Mouse (Mus musculus) induced T-regulatory cell, adult 2 months (primary cell): ENCODE measurements around the gene Rragb.
A peak's percentile ranks its signal among the peaks of the same experiment; 100 is the strongest.

Experiments
- DNase-seq: peaks from one replicate; pipeline ENCODE4 v3.0.0-alpha.2; 2012; ENCODE audit warnings: low read depth

Gene Rragb

GRCm38 (mm10) chrX:153139734-153140515, at the start of gene Rragb:
TSS of gene Rragb (plus strand) at chrX:153139981.
- peak; percentile 81 for DNase-seq

DNA sequence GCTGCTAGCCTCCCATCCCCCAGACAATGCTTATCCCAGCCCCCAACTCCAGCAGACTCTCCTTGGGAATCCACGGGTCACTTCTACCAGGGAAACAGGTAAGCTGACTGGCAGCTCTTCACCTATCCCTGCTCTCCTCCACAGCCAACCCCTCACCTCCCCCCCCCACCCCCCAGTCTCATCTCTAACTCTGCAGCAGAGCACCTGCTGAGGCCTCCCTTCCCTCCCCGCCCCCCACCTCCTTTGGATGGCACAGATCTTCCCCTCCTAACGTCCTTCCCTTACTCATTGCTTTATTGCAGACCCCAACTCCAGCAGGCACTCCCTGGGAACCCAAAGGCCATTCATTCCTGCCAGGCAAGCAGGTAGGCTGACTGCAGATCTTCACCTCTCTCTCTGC, 21.3 kb upstream of the Rragb start, which contains the start of gene Foxr2:
Gene Foxr2 (plus strand): TSS at position 301 of the 400 bp plus-strand sequence.
- no peak for DNase-seq

DNA sequence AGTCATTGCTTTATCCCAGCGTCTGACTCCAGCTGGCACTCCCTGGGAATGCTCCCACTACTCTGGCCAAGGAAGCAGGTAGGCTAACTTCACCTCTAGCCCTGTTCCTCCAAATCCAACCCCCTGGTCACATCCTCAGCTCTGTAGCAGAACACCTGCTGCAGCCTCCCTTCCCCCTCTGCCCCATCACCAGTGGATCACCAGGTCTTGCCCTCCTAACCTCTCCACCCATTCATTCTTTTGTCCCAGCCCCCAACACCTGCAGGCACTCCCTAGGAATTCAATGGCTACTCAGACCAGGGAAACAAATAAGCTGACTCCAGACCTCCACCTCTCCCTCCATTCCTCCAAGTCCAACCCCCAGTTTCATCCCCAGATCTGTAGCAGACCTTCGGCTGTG, 20.8 kb upstream of the Rragb start:
- DNase-seq: no peak

GRCm38 (mm10) chrX:153142656-153143055, 2.9 kb downstream of the Rragb start:
- no peak for DNase-seq

GRCm38 (mm10) chrX:153151766-153152165, 12.0 kb downstream of the Rragb start:
- no peak for DNase-seq

GRCm38 (mm10) chrX:153155322-153155721, 15.5 kb downstream of the Rragb start:
- peak; percentile 57 for DNase-seq

DNA sequence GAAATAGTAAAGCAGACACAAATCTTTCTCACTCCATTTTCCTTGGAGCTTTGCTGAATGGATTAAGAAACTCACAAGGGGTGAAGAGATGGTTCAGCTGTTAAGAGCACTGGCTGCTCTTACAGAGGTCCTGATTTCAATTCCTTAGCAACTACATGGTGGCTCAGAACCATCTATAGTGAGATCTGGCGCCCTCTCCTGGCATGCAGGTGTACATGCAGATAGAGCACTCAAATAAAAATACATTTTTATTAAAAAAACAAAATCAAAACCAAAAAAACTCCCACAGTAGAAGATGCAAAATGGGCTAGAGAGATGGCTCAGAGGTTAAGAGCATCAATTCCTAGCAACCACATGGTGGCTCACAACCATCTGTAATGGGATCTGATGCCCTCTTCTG, 35.0 kb downstream of the Rragb start:
- peak; percentile 41 for DNase-seq

DNA sequence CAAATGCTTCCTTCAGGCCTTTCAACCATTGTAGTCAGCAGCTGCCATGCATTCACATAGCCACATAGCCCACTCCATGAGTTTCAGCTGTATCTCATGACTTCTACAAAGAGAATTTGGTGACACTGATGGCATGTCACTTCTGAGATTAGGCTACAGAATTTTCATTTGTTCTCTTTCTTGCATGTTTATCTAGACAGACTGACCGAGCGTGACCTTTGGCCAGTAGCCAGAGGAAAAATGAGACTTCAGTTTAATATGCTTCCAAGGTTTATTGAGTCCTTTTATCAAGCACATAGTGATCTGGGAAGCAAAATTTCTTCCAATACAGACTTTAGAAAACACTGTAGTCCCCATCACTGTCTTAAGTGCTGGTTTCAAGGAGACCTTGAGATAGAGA, 42.4 kb downstream of the Rragb start:
- DNase-seq: no peak

GRCm38 (mm10) chrX:153199185-153199584, 59.4 kb downstream of the Rragb start:
- peak; percentile 30 for DNase-seq

- DNase-seq: no peak
Measured at GRCm38 (mm10) chrX:153211101-153211500, 71.3 kb downstream of the Rragb start.
